Mouse (Mus musculus) MEL (cell line): ENCODE measurements around the gene Sfn. TPM values are rescaled to one million over a fixed set of nuclear protein-coding genes. Genes with fewer than 3 reads are reported as not detected.

Source experiments
- DNase-seq: peaks from one replicate; pipeline ENCODE4 v3.0.0; 2011; ENCODE audit warnings: low read depth, low spot score
- H3K27ac ChIP-seq: 2 replicates; pipeline ENCODE4 v1.5.1; 2012; ENCODE audit warnings: low read depth, mild to moderate bottlenecking, control low read depth, low read length, moderate library complexity; ENCODE audit not compliant: control insufficient read depth
- H3K27me3 ChIP-seq, 2 experiments: fragments of 150-350 bp in 1 of 2; sonication (generic) in 1 of 2; 2 replicates each; pipeline ENCODE4 v1.6.1; 2012; ENCODE audit warnings: low read length in 2 of 2, mild to moderate bottlenecking in 2 of 2, improper control_type of control experiment in 1 of 2, moderate library complexity in 1 of 2; ENCODE audit not compliant: insufficient read depth in 2 of 2, control insufficient read depth in 1 of 2
- H3K36me3 ChIP-seq, 2 experiments: 2 replicates each; pipeline ENCODE4 v1.6.1; 2012 to 2014; ENCODE audit warnings: low read length in 2 of 2, improper control_type of control experiment in 1 of 2, inconsistent platforms in 1 of 2, mild to moderate bottlenecking in 1 of 2; ENCODE audit not compliant: insufficient read depth in 2 of 2, control insufficient read depth in 1 of 2
- H3K4me1 ChIP-seq, 2 experiments: fragments of 150-350 bp in 1 of 2; sonication (generic) in 1 of 2; 2 replicates each; pipeline ENCODE4 v1.6.1; 2012; ENCODE audit warnings: low read length in 2 of 2, improper control_type of control experiment in 1 of 2, mild to moderate bottlenecking in 1 of 2; ENCODE audit not compliant: insufficient read depth in 2 of 2, control insufficient read depth in 1 of 2
- H3K4me3 ChIP-seq, 2 experiments: fragments of 150-350 bp in 1 of 2; sonication (generic) in 1 of 2; 2 replicates each; pipeline ENCODE4 v1.5.1; 2012; ENCODE audit warnings: low read depth in 2 of 2, low read length in 2 of 2, mild to moderate bottlenecking in 2 of 2, moderate library complexity in 2 of 2, control low read depth in 1 of 2, improper control_type of control experiment in 1 of 2; ENCODE audit not compliant: control insufficient read depth in 1 of 2, insufficient read depth in 1 of 2
- H3K79me2 ChIP-seq: 2 replicates; pipeline ENCODE4 v1.6.1; 2012; ENCODE audit warnings: mild to moderate bottlenecking, low read length, moderate library complexity; ENCODE audit not compliant: control insufficient read depth, poor library complexity, insufficient read depth
- H3K9ac ChIP-seq: 2 replicates; pipeline ENCODE4 v1.6.1; 2012; ENCODE audit warnings: low read depth, mild to moderate bottlenecking, control low read depth, low read length, moderate library complexity; ENCODE audit not compliant: control insufficient read depth, poor library complexity, severe bottlenecking
- H3K9me3 ChIP-seq: fragments of 150-350 bp; sonication (generic); replicated peaks from 2 replicates; pipeline ENCODE4 v1.6.1; 2012; ENCODE audit warnings: mild to moderate bottlenecking, low read length, improper control_type of control experiment, moderate library complexity; ENCODE audit not compliant: insufficient read depth
- CHD2 ChIP-seq: IDR thresholded peaks from 2 replicates; pipeline ENCODE4 v1.6.1; 2011; ENCODE audit warnings: low read length, improper control_type of control experiment
- CTCF ChIP-seq, 3 experiments: IDR thresholded peaks in 2 of 3; conservative IDR thresholded peaks in 1 of 3; 2 replicates each; pipeline ENCODE4 v1.5.1; 2011 to 2012; ENCODE audit warnings: low read length in 3 of 3, low read depth in 2 of 3, mild to moderate bottlenecking in 2 of 3, improper control_type of control experiment in 1 of 3, inconsistent platforms in 1 of 3, mixed read lengths in 1 of 3, moderate library complexity in 1 of 3; ENCODE audit not compliant: control insufficient read depth in 1 of 3, insufficient read depth in 1 of 3, poor library complexity in 1 of 3, severe bottlenecking in 1 of 3
- E2F4 ChIP-seq: IDR thresholded peaks from 2 replicates; pipeline ENCODE4 v1.6.1; 2011; ENCODE audit warnings: low read depth, low read length, improper control_type of control experiment, borderline replicate concordance
- ELF1 ChIP-seq: IDR thresholded peaks from 2 replicates; pipeline ENCODE4 v1.6.1; 2014; ENCODE audit warnings: low read depth, mild to moderate bottlenecking, inconsistent platforms, low read length, improper control_type of control experiment, moderate library complexity
- EP300 ChIP-seq, 2 experiments: IDR thresholded peaks; 2 replicates each; pipeline ENCODE4 v1.6.1; 2011; ENCODE audit warnings: improper control_type of control experiment in 2 of 2, low read length in 2 of 2, low read depth in 1 of 2, mild to moderate bottlenecking in 1 of 2
- GABPA ChIP-seq: IDR thresholded peaks from 2 replicates; pipeline ENCODE4 v1.6.1; 2012; ENCODE audit warnings: low read depth, mild to moderate bottlenecking, inconsistent platforms, low read length, improper control_type of control experiment, moderate library complexity
- GATA1 ChIP-seq: IDR thresholded peaks from 2 replicates; pipeline ENCODE4 v1.6.1; 2011; ENCODE audit warnings: low read depth, low read length, improper control_type of control experiment
- HCFC1 ChIP-seq: IDR thresholded peaks from 2 replicates; pipeline ENCODE4 v1.6.1; 2012; ENCODE audit warnings: low read depth, mild to moderate bottlenecking, inconsistent platforms, low read length, improper control_type of control experiment, moderate library complexity
- KAT2A ChIP-seq: conservative IDR thresholded peaks from 2 replicates; pipeline ENCODE4 v1.6.1; 2012; ENCODE audit warnings: low read depth, low read length, improper control_type of control experiment, inconsistent platforms
- MAFK ChIP-seq: IDR thresholded peaks from 2 replicates; pipeline ENCODE4 v1.6.1; 2011; ENCODE audit warnings: low read depth, mild to moderate bottlenecking, low read length, improper control_type of control experiment, borderline replicate concordance
- MEF2A ChIP-seq: IDR thresholded peaks from 2 replicates; pipeline ENCODE4 v1.6.1; 2014; ENCODE audit warnings: low read depth, mild to moderate bottlenecking, inconsistent platforms, low read length, improper control_type of control experiment; ENCODE audit not compliant: poor library complexity, insufficient replicate concordance, severe bottlenecking; ENCODE audit errors: extremely low read depth
- MYC ChIP-seq: IDR thresholded peaks from 2 replicates; pipeline ENCODE4 v1.6.1; 2011; ENCODE audit warnings: low read depth, mild to moderate bottlenecking, low read length, improper control_type of control experiment, moderate library complexity
- NELFE ChIP-seq: IDR thresholded peaks from 2 replicates; pipeline ENCODE4 v1.6.1; 2011; ENCODE audit warnings: low read depth, low read length, improper control_type of control experiment
- NRF1 ChIP-seq: IDR thresholded peaks from 2 replicates; pipeline ENCODE4 v1.6.1; 2014; ENCODE audit warnings: low read depth, mild to moderate bottlenecking, inconsistent platforms, low read length, improper control_type of control experiment, moderate library complexity; ENCODE audit not compliant: poor library complexity, insufficient read depth, severe bottlenecking
- POLR2AphosphoS2 ChIP-seq: IDR thresholded peaks from 2 replicates; pipeline ENCODE4 v1.6.1; 2011; ENCODE audit warnings: low read length, improper control_type of control experiment
- RAD21 ChIP-seq: IDR thresholded peaks from 2 replicates; pipeline ENCODE4 v1.6.1; 2011; ENCODE audit warnings: mild to moderate bottlenecking, low read depth, low read length, improper control_type of control experiment
- RCOR1 ChIP-seq: IDR thresholded peaks from 2 replicates; pipeline ENCODE4 v1.6.1; 2012; ENCODE audit warnings: low read depth, mild to moderate bottlenecking, inconsistent platforms, low read length, improper control_type of control experiment
- TAL1 ChIP-seq: IDR thresholded peaks from 2 replicates; pipeline ENCODE4 v1.6.1; 2012; ENCODE audit warnings: mild to moderate bottlenecking, inconsistent platforms, low read length, moderate library complexity, mixed read lengths
- TBP ChIP-seq: IDR thresholded peaks from 2 replicates; pipeline ENCODE4 v1.8.0; 2011; ENCODE audit warnings: low read depth, low read length, improper control_type of control experiment
- TCF12 ChIP-seq: IDR thresholded peaks from 2 replicates; pipeline ENCODE4 v1.6.1; 2014; ENCODE audit warnings: low read depth, mild to moderate bottlenecking, inconsistent platforms, low read length, improper control_type of control experiment, moderate library complexity
- UBTF ChIP-seq: IDR thresholded peaks from 2 replicates; pipeline ENCODE4 v1.6.1; 2012; ENCODE audit warnings: low read depth, mild to moderate bottlenecking, inconsistent platforms, low read length, improper control_type of control experiment, moderate library complexity, borderline replicate concordance; ENCODE audit not compliant: insufficient read depth
- USF2 ChIP-seq, 2 experiments: IDR thresholded peaks; 2 replicates each; pipeline ENCODE4 v1.6.1; 2011 to 2012; ENCODE audit warnings: improper control_type of control experiment in 2 of 2, low read length in 2 of 2, borderline replicate concordance in 1 of 2, inconsistent platforms in 1 of 2, low read depth in 1 of 2, mild to moderate bottlenecking in 1 of 2; ENCODE audit not compliant: insufficient read depth in 1 of 2
- ZC3H11A ChIP-seq: IDR thresholded peaks from 2 replicates; pipeline ENCODE4 v1.6.1; 2012; ENCODE audit warnings: low read depth, mild to moderate bottlenecking, inconsistent platforms, low read length, improper control_type of control experiment
- ZKSCAN1 ChIP-seq: IDR thresholded peaks from 2 replicates; pipeline ENCODE4 v1.6.1; 2012; ENCODE audit warnings: low read depth, mild to moderate bottlenecking, inconsistent platforms, low read length, improper control_type of control experiment, moderate library complexity
- ZMIZ1 ChIP-seq: IDR thresholded peaks from 2 replicates; pipeline ENCODE4 v1.6.1; 2012; ENCODE audit warnings: low read depth, mild to moderate bottlenecking, inconsistent platforms, low read length, improper control_type of control experiment, moderate library complexity
- ZNF384 ChIP-seq: IDR thresholded peaks from 2 replicates; pipeline ENCODE4 v1.6.1; 2012; ENCODE audit warnings: low read depth, mild to moderate bottlenecking, inconsistent platforms, low read length, improper control_type of control experiment
- polyA plus RNA-seq, 2 experiments: library from polyadenylated mRNA; stranded (reverse) in 1 of 2; unstranded in 1 of 2; fragments of >175 nt in 1 of 2; fragments of >200 nt in 1 of 2; gene quantifications; 2 replicates each; pipeline versions ENCODE4 v1.2.1 to v1.2.4; 2012; ENCODE audit warnings: low replicate concordance in 2 of 2, low read depth in 1 of 2; ENCODE audit not compliant: insufficient read length in 2 of 2, insufficient read depth in 1 of 2, missing spikeins in 1 of 2
- total RNA-seq: library from RNA; depleted of rRNA; stranded (reverse); fragments of 300-350 nt; gene quantifications from 2 replicates; pipeline ENCODE4 v1.2.3, GENCODE M21; 2012

Gene Sfn
- total and polyA plus RNA-seq, 3 experiments = 0.12 to 0.19 TPM; not detected in 1

DNA sequence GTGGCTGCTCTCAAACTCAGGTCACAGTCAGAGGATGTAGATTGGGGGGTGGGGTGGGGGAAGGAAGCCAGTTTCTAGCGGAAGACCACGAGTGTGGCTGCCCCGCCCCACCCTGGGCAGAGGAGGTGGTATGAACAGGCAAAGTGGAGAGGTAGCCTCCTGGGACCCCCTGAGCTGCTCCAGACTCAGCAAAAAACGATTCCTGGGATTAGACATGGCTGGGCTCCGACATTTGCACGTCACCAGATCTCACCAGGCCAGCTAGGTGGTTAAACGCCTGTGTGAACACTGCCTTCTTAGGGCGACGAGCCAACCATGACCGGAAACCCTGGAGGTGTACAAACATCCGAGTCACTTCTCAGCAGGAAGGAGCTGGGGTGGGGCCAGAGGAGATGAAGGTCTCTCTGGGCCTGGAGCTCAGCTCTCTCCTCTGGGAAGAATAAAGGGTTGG, 23.7 kb upstream of the Sfn start:
- Histone ChIP-seq H3K27ac (no peak overlapping the region), H3K9ac (no peak overlapping the region)
- TF ChIP-seq CTCF (IDR thresholded peaks at IDR 0.05 in 2 of 3, conservative IDR thresholded peaks at IDR 0.05 in 1 of 3; ENCODE audit: control insufficient read depth in 1 of 3, insufficient read depth in 1 of 3, low read depth in 2 of 3, low read length in 3 of 3, poor library complexity in 1 of 3, severe bottlenecking in 1 of 3) (no peak), ZNF384 (no peak), MEF2A (no peak), MAFK (no peak), ZKSCAN1 (no peak), GABPA (no peak), ELF1 (no peak), CHD2 (no peak), RCOR1 (no peak)
- TF ChIP-seq, all 39 proteins: peak for 0
- Histone ChIP-seq H3K4me1 (no peaks in the 10 kb centered on the region), H3K9me3 (no peaks in the 10 kb centered on the region), H3K27me3 (no peaks in the 10 kb centered on the region), H3K4me3 (no peak overlapping the region), H3K79me2 (no peaks in the 10 kb centered on the region), H3K36me3 (no peaks in the 10 kb centered on the region; a peak in 1 of 4 replicates)
- DNase-seq = no peak

DNA sequence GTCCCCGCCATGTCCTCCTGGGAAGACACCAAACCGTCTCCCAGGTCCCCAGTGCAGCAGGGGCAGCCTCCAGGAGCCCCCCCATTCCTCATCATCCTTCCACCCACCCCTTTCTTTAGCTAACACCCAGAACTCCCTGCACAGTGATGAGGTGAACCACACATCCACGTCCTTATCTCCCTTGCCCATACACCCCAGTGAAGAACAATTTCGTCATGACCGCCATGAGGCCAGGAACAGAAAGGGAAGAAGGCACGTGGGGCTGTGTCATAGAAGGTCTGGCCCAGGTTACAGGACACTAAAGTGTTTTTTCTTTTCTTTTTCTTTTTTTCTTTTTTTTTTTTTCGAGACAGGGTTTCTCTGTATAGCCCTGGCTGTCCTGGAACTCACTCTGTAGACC, 22.9 kb upstream of the Sfn start:
- no peak overlapping the region for H3K9ac ChIP-seq
- H3K27ac ChIP-seq = no peak overlapping the region
- no peaks in the 10 kb centered on the region; a peak in 1 of 4 replicates for H3K36me3 ChIP-seq

DNA sequence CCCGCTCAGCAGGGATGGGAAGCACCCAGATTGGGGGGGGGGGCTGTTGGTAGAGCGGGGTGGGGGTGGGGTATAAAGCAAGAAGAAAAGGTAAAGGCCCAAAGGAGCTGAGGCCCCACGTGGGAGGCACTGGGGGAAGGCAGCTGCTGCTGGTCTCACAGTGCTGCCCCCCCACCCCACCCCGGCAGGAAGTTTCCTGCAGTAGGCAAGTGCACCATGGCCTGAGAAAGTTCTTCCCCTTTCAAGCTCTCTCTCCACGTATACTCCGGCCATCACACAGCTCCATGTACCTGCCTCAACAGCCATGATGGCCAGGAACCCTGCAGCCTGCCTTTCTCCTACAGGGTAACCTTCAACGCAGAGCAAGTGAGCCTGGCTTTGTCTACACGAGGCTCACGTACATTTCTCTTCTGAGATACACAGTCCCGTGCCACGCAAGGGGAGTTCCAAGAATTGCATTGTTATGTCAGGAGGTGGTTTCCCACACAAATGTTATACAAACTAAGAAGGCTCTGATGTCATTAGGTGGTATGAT, 20.3 kb upstream of the Sfn start:
- Histone ChIP-seq H3K9me3 (no peaks in the 10 kb centered on the region), H3K4me3 (no peak overlapping the region), H3K9ac (no peak overlapping the region), H3K36me3 (no peaks in the 10 kb centered on the region; a peak in 1 of 4 replicates), H3K79me2 (no peaks in the 10 kb centered on the region), H3K27me3 (no peaks in the 10 kb centered on the region), H3K4me1 (no peaks in the 10 kb centered on the region), H3K27ac (no peak overlapping the region)
- DNase-seq = no peak
- TF ChIP-seq NRF1 (no peak), POLR2AphosphoS2 (no peak), RAD21 (no peak), NELFE (no peak), HCFC1 (no peak), TAL1 (no peak), ZKSCAN1 (no peak), MYC (no peak), KAT2A (no peak), ZMIZ1 (no peak), ZNF384 (no peak), MEF2A (no peak), E2F4 (no peak), UBTF (no peak)

More for the DNA sequence above, 22.9 kb upstream of the Sfn start:
- no peaks in the 10 kb centered on the region for H3K79me2 ChIP-seq
- H3K4me3 ChIP-seq = no peak overlapping the region
- no peaks in the 10 kb centered on the region for H3K4me1 ChIP-seq
- no peaks in the 10 kb centered on the region for H3K27me3 ChIP-seq
- TF ChIP-seq ZC3H11A = no peak
- no peak for TF ChIP-seq KAT2A
- no peak for TF ChIP-seq TBP
- TF ChIP-seq TAL1 = no peak
- TF ChIP-seq RCOR1 = no peak
- no peak for TF ChIP-seq USF2 (IDR thresholded peaks at IDR 0.05; ENCODE audit: borderline replicate concordance in 1 of 2, insufficient read depth in 1 of 2, low read depth in 1 of 2, low read length in 2 of 2)
- no peak for TF ChIP-seq EP300 (IDR thresholded peaks at IDR 0.05; ENCODE audit: low read depth in 1 of 2, low read length in 2 of 2)
- TF ChIP-seq GABPA = no peak
- TF ChIP-seq ZNF384 = no peak
- TF ChIP-seq CTCF (IDR thresholded peaks at IDR 0.05 in 2 of 3, conservative IDR thresholded peaks at IDR 0.05 in 1 of 3; ENCODE audit: control insufficient read depth in 1 of 3, insufficient read depth in 1 of 3, low read depth in 2 of 3, low read length in 3 of 3, poor library complexity in 1 of 3, severe bottlenecking in 1 of 3) = no peak
- TF ChIP-seq GATA1 = no peak
- no peak for TF ChIP-seq TCF12
- DNase-seq = no peak
- H3K9me3 ChIP-seq = no peaks in the 10 kb centered on the region
